Mouse (Mus musculus) lung, embryonic 14.5 days (tissue): Measurements from ENCODE around the gene Cdca8. TPM values are rescaled to one million over a fixed set of nuclear protein-coding genes. Genes with fewer than 3 reads are reported as not detected.

Experiments
- ATAC-seq: fragments of 200-750 bp; cut with Nextera tagmentation; 2 replicates; pipeline ENCODE4 v1.8.0; 2017; ENCODE audit warnings: mild to moderate bottlenecking, moderate TSS enrichment, moderate library complexity; ENCODE audit not compliant: insufficient read depth
- DNase-seq: peaks from one replicate; pipeline ENCODE4 v3.0.0-alpha.2; 2015
- H3K27ac ChIP-seq: fragments of 300-500 bp; sonication (generic); 2 replicates; pipeline ENCODE4 v1.5.1; 2014; ENCODE audit warnings: low read depth, mild to moderate bottlenecking, moderate library complexity
- H3K27me3 ChIP-seq: fragments of 300-500 bp; sonication (generic); 2 replicates; pipeline ENCODE4 v1.6.1; 2014; ENCODE audit warnings: low read length, control low read depth; ENCODE audit not compliant: insufficient read depth
- H3K36me3 ChIP-seq: fragments of 300-500 bp; sonication (generic); 2 replicates; pipeline ENCODE4 v1.6.1; 2014; ENCODE audit warnings: control low read depth; ENCODE audit not compliant: insufficient read depth
- H3K4me1 ChIP-seq: fragments of 300-500 bp; sonication (generic); 2 replicates; pipeline ENCODE4 v1.6.1; 2014; ENCODE audit warnings: antibody characterized with exemption, control low read depth; ENCODE audit not compliant: insufficient read depth
- H3K4me2 ChIP-seq: fragments of 300-500 bp; sonication (generic); 2 replicates; pipeline ENCODE4 v1.6.1; 2014; ENCODE audit warnings: mild to moderate bottlenecking
- H3K4me3 ChIP-seq: fragments of 300-500 bp; sonication (generic); 2 replicates; pipeline ENCODE4 v1.5.1; 2014; ENCODE audit warnings: low read depth, low read length
- H3K9ac ChIP-seq: fragments of 300-500 bp; sonication (generic); 2 replicates; pipeline ENCODE4 v1.6.1; 2014
- H3K9me3 ChIP-seq: fragments of 300-500 bp; sonication (generic); 2 replicates; pipeline ENCODE4 v1.6.1; 2016; ENCODE audit warnings: low read depth, low read length, control low read depth
- CTCF ChIP-seq: IDR thresholded peaks from 2 replicates; pipeline ENCODE4 v1.5.1; 2016; ENCODE audit warnings: antibody characterized with exemption, low read depth
- WGBS: fragments of 180-500 bp; shearing (Covaris S2); extraction: QIAGEN DNeasy Blood & Tissue Kit; methylation state at CpG from one replicate; pipeline ENCODE4 v1.1.7; 2014; 5-methylcytosine and 5-hydroxymethylcytosine counted together
- polyA plus RNA-seq: library from polyadenylated mRNA; unstranded; fragments of >200 nt; fragmentation: Nextera tagmentation; extraction: Ambion mirVana; gene quantifications from 2 replicates; pipeline ENCODE4 v1.2.1, GENCODE M21; 2014

The Cdca8 gene
- polyA plus RNA-seq, 1 experiment from 2014 or later, result 169 TPM

GRCm38 (mm10) chr4:124936613-124937471 lies 2.3 kb downstream of the Cdca8 start, which contains the start of gene 9930104L06Rik:
TSS of gene 9930104L06Rik (plus strand) at chr4:124937048.
- no peaks in the 10 kb centered on the region for H3K9me3 ChIP-seq
- H3K27ac ChIP-seq, result peak within 1 kb of the TSS; percentile 42; the same call in 1 of the 2 replicates
- H3K4me2 ChIP-seq, result peak within 1 kb of the TSS; percentile 82
- H3K36me3 ChIP-seq, result peaks cover 32% of the 10 kb centered on the region
- under 1% methylated on average over 52 of the region's 52 CpGs for WGBS
- H3K27me3 ChIP-seq, result no peaks in the 10 kb centered on the region
- ATAC-seq, result peak; percentile 100
- peak within 1 kb of the TSS; percentile 88 for H3K4me3 ChIP-seq
- peak; percentile 99 for DNase-seq
- H3K9ac ChIP-seq, result peak within 1 kb of the TSS; percentile 86
- no peak for TF ChIP-seq CTCF
- peaks cover 7% of the 10 kb centered on the region; the same call in 1 of the 2 replicates for H3K4me1 ChIP-seq

- no peak for TF ChIP-seq CTCF
- Histone ChIP-seq H3K36me3 (peaks cover 80% of the 10 kb centered on the region), H3K27me3 (no peaks in the 10 kb centered on the region), H3K9ac (no peak overlapping the region), H3K27ac (no peak overlapping the region), H3K4me3 (no peak overlapping the region), H3K4me1 (no peaks in the 10 kb centered on the region), H3K4me2 (no peak overlapping the region), H3K9me3 (no peaks in the 10 kb centered on the region)
- WGBS, result 86% methylated on average over 5 of the region's 5 CpGs
- DNase-seq, result no peak
- ATAC-seq, result no peak
Measured at GRCm38 (mm10) chr4:124928102-124928501, 11.0 kb downstream of the Cdca8 start.

GRCm38 (mm10) chr4:124905971-124906822 lies 32.9 kb downstream of the Cdca8 start:
- peaks cover 6% of the 10 kb centered on the region for H3K4me1 ChIP-seq
- WGBS, result 7% methylated on average over 21 of the region's 21 CpGs
- ATAC-seq, result peak; percentile 68; the same call in 1 of the 2 replicates

GRCm38 (mm10) chr4:124905417-124905816 lies 33.7 kb downstream of the Cdca8 start:
- H3K27ac ChIP-seq, result no peak overlapping the region
- H3K9me3 ChIP-seq, result no peaks in the 10 kb centered on the region
- DNase-seq (peak; percentile 16), ATAC-seq (no peak)
- no peak overlapping the region for H3K4me3 ChIP-seq
- H3K4me2 ChIP-seq, result no peak overlapping the region
- no peak overlapping the region for H3K9ac ChIP-seq
- 45% methylated on average over 4 of the region's 4 CpGs for WGBS
- 0 out of 2 replicates have a peak, but pooled peaks have one; percentile 18 for TF ChIP-seq CTCF
- peaks cover 6% of the 10 kb centered on the region for H3K4me1 ChIP-seq
- H3K36me3 ChIP-seq, result no peaks in the 10 kb centered on the region
- no peaks in the 10 kb centered on the region for H3K27me3 ChIP-seq

More at GRCm38 (mm10) chr4:124905971-124906822, 32.9 kb downstream of the Cdca8 start:
- peak overlapping the region; percentile 54 for H3K4me2 ChIP-seq
- no peaks in the 10 kb centered on the region for H3K9me3 ChIP-seq
- no peak overlapping the region for H3K27ac ChIP-seq
- peak overlapping the region; percentile 15; the same call in 1 of the 2 replicates for H3K4me3 ChIP-seq
- DNase-seq, result peak; percentile 28
- no peak overlapping the region for H3K9ac ChIP-seq
- no peak for TF ChIP-seq CTCF
- no peaks in the 10 kb centered on the region for H3K36me3 ChIP-seq
- H3K27me3 ChIP-seq, result no peaks in the 10 kb centered on the region

- DNase-seq, result no peak
- H3K36me3 ChIP-seq, result no peaks in the 10 kb centered on the region
- TF ChIP-seq CTCF, result no peak
- no peak overlapping the region for H3K4me3 ChIP-seq
- no peak overlapping the region for H3K4me2 ChIP-seq
- 44% methylated on average over 5 of the region's 5 CpGs for WGBS
- H3K9ac ChIP-seq, result no peak overlapping the region
- no peak overlapping the region for H3K27ac ChIP-seq
- no peaks in the 10 kb centered on the region for H3K4me1 ChIP-seq
- no peak for ATAC-seq
- H3K27me3 ChIP-seq, result peaks cover 23% of the 10 kb centered on the region
- no peaks in the 10 kb centered on the region for H3K9me3 ChIP-seq
Measured at GRCm38 (mm10) chr4:124899906-124900305, 39.2 kb downstream of the Cdca8 start.

- Histone ChIP-seq H3K4me3 (no peak overlapping the region), H3K9me3 (no peaks in the 10 kb centered on the region)
Measured at GRCm38 (mm10) chr4:124898428-124898827, 40.7 kb downstream of the Cdca8 start.

More at GRCm38 (mm10) chr4:124898428-124898827, 40.7 kb downstream of the Cdca8 start:
- no peak overlapping the region for H3K4me2 ChIP-seq
- TF ChIP-seq CTCF, result no peak
- ATAC-seq (no peak), DNase-seq (no peak)
- H3K27ac ChIP-seq, result no peak overlapping the region
- no peak overlapping the region for H3K9ac ChIP-seq
- H3K27me3 ChIP-seq, result peaks cover 38% of the 10 kb centered on the region
- no peaks in the 10 kb centered on the region for H3K4me1 ChIP-seq
- 54% methylated on average over 10 of the region's 10 CpGs for WGBS
- H3K36me3 ChIP-seq, result no peaks in the 10 kb centered on the region
